Mouse (Mus musculus) right cerebral cortex, adult 2 months (tissue): ENCODE data around the gene Gm21477.
"Not testable (repeated sequence)": the region's sequence is repeated elsewhere in the genome, so short reads cannot be mapped to it uniquely, and the experiment has no call there.

Source experiments
- DNase-seq, 2 experiments: peaks; one replicate each; pipeline ENCODE4 v3.0.0; 2021 to 2022; ENCODE audit warnings: low spot score in 2 of 2

Gene Gm21477

DNA sequence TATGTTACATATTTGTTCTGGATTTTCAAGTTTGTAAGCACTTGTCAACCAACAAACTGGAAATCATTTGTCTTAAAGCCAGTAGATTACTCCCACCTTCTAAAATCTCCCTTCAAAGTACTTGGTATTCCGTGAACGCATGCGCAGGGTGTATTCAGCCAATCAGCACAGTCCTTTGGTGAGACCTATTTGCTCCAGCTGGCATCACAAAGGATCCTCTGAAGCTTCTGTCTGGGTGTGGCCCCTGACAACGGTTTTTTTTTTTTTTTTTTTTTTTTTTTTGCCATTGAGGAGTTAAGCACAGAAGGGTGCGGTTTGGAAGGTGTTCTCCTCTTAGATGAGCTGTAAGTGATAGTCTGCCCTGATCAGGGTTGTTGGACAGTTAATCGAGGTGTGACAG lies at the start of gene Gm21477:
Gene Gm21477, plus strand, starts transcription at position 301 of the 400 bp plus-strand sequence.
- DNase-seq = not testable (repeated sequence)
